ENCODE assay signal across 21 mouse cellular contexts in the genomic region with DNA sequence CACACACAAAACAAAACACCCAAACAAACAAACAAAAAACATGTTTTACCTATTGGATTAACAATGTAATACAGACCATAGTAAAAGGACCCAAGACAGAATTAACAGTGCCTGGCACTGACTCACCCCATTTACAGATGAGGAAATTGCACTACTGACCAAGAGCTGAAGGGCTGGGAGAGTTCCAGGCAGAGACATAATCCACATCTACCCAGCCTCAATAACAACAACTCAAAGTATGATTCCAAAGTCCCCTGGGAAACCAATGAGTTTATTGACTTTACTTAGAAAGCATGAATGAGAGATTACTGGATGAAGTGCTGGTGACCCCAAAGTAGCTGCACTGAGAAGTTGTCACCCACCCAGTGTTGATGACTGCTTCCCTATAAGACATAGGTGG.
DNase-seq lines count a peak whose midpoint lies in the region; ATAC-seq lines count a peak whose summit lies in the region.
"Had no signal": no experiment of that assay in that cellular context is flagged by ENCODE, and none has a peak within 500 bp of the region (broad histone marks: within the 10 kb centered on the region; RNA-seq: fewer than 3 reads in every experiment).

No protein-coding gene starts in this region.

- peak overlapping the region; percentile 54; the same call in 1 of the 2 replicates for H3K27ac ChIP-seq in hindbrain, embryonic 10.5 days
- no peak overlapping the region for H3K27ac ChIP-seq in hindbrain, embryonic 14.5 days
- peak overlapping the region; percentile 83 for H3K27ac ChIP-seq in embryonic facial prominence, embryonic 15.5 days (replicated peaks)
- H3K27ac ChIP-seq in limb, embryonic 12.5 days = peak overlapping the region; percentile 85; the same call in 1 of the 2 replicates
- H3K27ac ChIP-seq in kidney, embryonic 15.5 days = no peak overlapping the region
- H3K27ac ChIP-seq: heart, adult 2 months; hindbrain, embryonic 15.5 days had no signal

- no peak for ATAC-seq in hindbrain, embryonic 14.5 days (ENCODE audit: low FRiP score)
- ATAC-seq in embryonic facial prominence, embryonic 15.5 days (ENCODE audit: insufficient number of reproducible peaks, low FRiP score, low TSS enrichment, low read depth) = no peak
- no peak for ATAC-seq in limb, embryonic 12.5 days (ENCODE audit: insufficient number of reproducible peaks, insufficient read depth, low FRiP score, low TSS enrichment, low read depth)
- no peak for ATAC-seq in kidney, embryonic 15.5 days (replicated peaks; ENCODE audit: low FRiP score)
- ATAC-seq: activated CD4-positive, CD25-positive, alpha-beta regulatory T cell, adult 4 months; liver, postnatal 0 days; Patski had no signal

- no peaks in the 10 kb centered on the region for H3K27me3 ChIP-seq in hindbrain, embryonic 10.5 days (ENCODE audit: insufficient read depth, poor library complexity, severe bottlenecking)
- H3K27me3 ChIP-seq in hindbrain, embryonic 14.5 days (ENCODE audit: control insufficient read depth, insufficient read depth, low read length) = no peaks in the 10 kb centered on the region
- H3K27me3 ChIP-seq in embryonic facial prominence, embryonic 15.5 days = no peaks in the 10 kb centered on the region
- no peaks in the 10 kb centered on the region for H3K27me3 ChIP-seq in limb, embryonic 12.5 days
- no peaks in the 10 kb centered on the region for H3K27me3 ChIP-seq in kidney, embryonic 15.5 days
- H3K27me3 ChIP-seq: hindbrain, embryonic 15.5 days; neural tube, embryonic 13.5 days; Patski had no signal

- intact Hi-C loops in heart, postnatal 14 days (cut with DNase I) = no loop called here

- no peak overlapping the region for H3K4me3 ChIP-seq in hindbrain, embryonic 10.5 days
- no peak overlapping the region for H3K4me3 ChIP-seq in hindbrain, embryonic 14.5 days (replicated peaks; ENCODE audit: low read length)
- H3K4me3 ChIP-seq in embryonic facial prominence, embryonic 15.5 days (replicated peaks) = no peak overlapping the region
- no peak overlapping the region for H3K4me3 ChIP-seq in limb, embryonic 12.5 days (replicated peaks)
- H3K4me3 ChIP-seq in kidney, embryonic 15.5 days (replicated peaks) = no peak overlapping the region
- H3K4me3 ChIP-seq: heart, adult 2 months; hindbrain, embryonic 15.5 days; neural tube, embryonic 13.5 days had no signal

- H3K4me2 ChIP-seq in hindbrain, embryonic 14.5 days (replicated peaks) = no peak overlapping the region
- H3K4me2 ChIP-seq in embryonic facial prominence, embryonic 15.5 days (replicated peaks) = no peak overlapping the region
- H3K4me2 ChIP-seq in limb, embryonic 12.5 days = no peak overlapping the region
- no peak overlapping the region for H3K4me2 ChIP-seq in kidney, embryonic 15.5 days
- H3K4me2 ChIP-seq: hindbrain, embryonic 15.5 days; midbrain, embryonic 11.5 days; neural tube, embryonic 13.5 days had no signal

- DNase-seq in hindbrain, embryonic 10.5 days (ENCODE audit: low spot score) = no peak
- no peak for DNase-seq in hindbrain, embryonic 14.5 days (ENCODE audit: low spot score)
- peak; percentile 19 for DNase-seq in MN1 (ENCODE audit: low spot score)
- no peak for DNase-seq in heart, postnatal 14 days
- DNase-seq in c-Kit-positive CD71-positive TER-119-positive erythroid progenitor cells, embryonic 14.5 days (ENCODE audit: low spot score) = no peak
- DNase-seq: adrenal gland, postnatal 36 days; B cell, adult 2 months; cerebellum, adult 9-10 months; gastrocnemius, postnatal 14 days; heart, adult 2 months; liver, postnatal 0 days; lung, postnatal 4 days; thymus, adult 18-20 months had no signal

- no peak overlapping the region for H3K9ac ChIP-seq in hindbrain, embryonic 14.5 days
- H3K9ac ChIP-seq in embryonic facial prominence, embryonic 15.5 days = no peak overlapping the region
- H3K9ac ChIP-seq in limb, embryonic 12.5 days (replicated peaks) = no peak overlapping the region
- H3K9ac ChIP-seq in kidney, embryonic 15.5 days = no peak overlapping the region
- H3K9ac ChIP-seq: hindbrain, embryonic 15.5 days; liver, postnatal 0 days; neural tube, embryonic 13.5 days had no signal

- H3K36me3 ChIP-seq in hindbrain, embryonic 10.5 days = no peaks in the 10 kb centered on the region
- H3K36me3 ChIP-seq in hindbrain, embryonic 14.5 days (replicated peaks; ENCODE audit: control insufficient read depth, insufficient read depth) = no peaks in the 10 kb centered on the region
- no peaks in the 10 kb centered on the region for H3K36me3 ChIP-seq in embryonic facial prominence, embryonic 15.5 days
- no peaks in the 10 kb centered on the region for H3K36me3 ChIP-seq in limb, embryonic 12.5 days
- H3K36me3 ChIP-seq in kidney, embryonic 15.5 days = no peaks in the 10 kb centered on the region
- H3K36me3 ChIP-seq: hindbrain, embryonic 15.5 days; neural tube, embryonic 13.5 days had no signal

- no peaks in the 10 kb centered on the region for H3K9me3 ChIP-seq in hindbrain, embryonic 10.5 days
- H3K9me3 ChIP-seq in hindbrain, embryonic 14.5 days (ENCODE audit: control insufficient read depth, low read length) = no peaks in the 10 kb centered on the region
- H3K9me3 ChIP-seq in embryonic facial prominence, embryonic 15.5 days (replicated peaks) = no peaks in the 10 kb centered on the region
- no peaks in the 10 kb centered on the region for H3K9me3 ChIP-seq in limb, embryonic 12.5 days
- no peaks in the 10 kb centered on the region for H3K9me3 ChIP-seq in kidney, embryonic 15.5 days (replicated peaks)
- H3K9me3 ChIP-seq: hindbrain, embryonic 15.5 days; neural tube, embryonic 13.5 days had no signal

- H3K4me1 ChIP-seq in hindbrain, embryonic 10.5 days (replicated peaks) = peaks cover 56% of the 10 kb centered on the region
- peaks cover 13% of the 10 kb centered on the region for H3K4me1 ChIP-seq in hindbrain, embryonic 14.5 days (replicated peaks; ENCODE audit: control insufficient read depth, insufficient read depth, low read length)
- H3K4me1 ChIP-seq in embryonic facial prominence, embryonic 15.5 days = peaks cover 45% of the 10 kb centered on the region
- peaks cover 43% of the 10 kb centered on the region for H3K4me1 ChIP-seq in limb, embryonic 12.5 days (replicated peaks)
- H3K4me1 ChIP-seq in kidney, embryonic 15.5 days = peaks cover 32% of the 10 kb centered on the region

Comparison
In these comparisons a context has a peak if more than half of its experiments do, and no peak if none do; other contexts are left out.
1. H3K27ac ChIP-seq: peak in hindbrain, embryonic 10.5 days (single experiment), embryonic facial prominence, embryonic 15.5 days (single experiment) and limb, embryonic 12.5 days (single experiment); none in hindbrain, embryonic 14.5 days (single experiment) and kidney, embryonic 15.5 days (single experiment).